Mouse (Mus musculus) CH12.LX (cell line): ENCODE data around the gene Onecut3. TPM values are rescaled to one million over a fixed set of nuclear protein-coding genes. Genes with fewer than 3 reads are reported as not detected.

Experiments used
- DNase-seq: peaks from one replicate; pipeline ENCODE4 v3.0.0-alpha.2; 2013; ENCODE audit errors: extremely low read depth
- H3K27ac ChIP-seq: 2 replicates; pipeline ENCODE4 v1.5.1; 2012; ENCODE audit warnings: low read depth, mild to moderate bottlenecking, control low read depth, moderate library complexity; ENCODE audit not compliant: insufficient read depth
- H3K27me3 ChIP-seq: replicated peaks from 2 replicates; pipeline ENCODE3; 2012; ENCODE audit warnings: inconsistent platforms
- H3K36me3 ChIP-seq, 2 experiments: replicated peaks in 1 of 2; 2 replicates each; pipeline versions ENCODE3 to v1.6.1; 2012; ENCODE audit warnings: inconsistent platforms in 1 of 2, low read length in 1 of 2, mild to moderate bottlenecking in 1 of 2, mixed read lengths in 1 of 2, moderate library complexity in 1 of 2; ENCODE audit not compliant: control insufficient read depth in 1 of 2, insufficient read depth in 1 of 2
- H3K4me1 ChIP-seq, 2 experiments: 2 replicates each; pipeline ENCODE4 v1.6.1; 2012; ENCODE audit warnings: inconsistent platforms in 1 of 2, moderate library complexity in 1 of 2; ENCODE audit not compliant: insufficient read depth in 2 of 2, control insufficient read depth in 1 of 2
- H3K4me2 ChIP-seq: 2 replicates; pipeline ENCODE4 v1.6.1; 2012; ENCODE audit warnings: low read depth, mild to moderate bottlenecking, control low read depth; ENCODE audit not compliant: poor library complexity, insufficient read depth, severe bottlenecking
- H3K4me3 ChIP-seq, 3 experiments: fragments of 150-350 bp in 1 of 3; sonication (generic) in 1 of 3; replicated peaks in 1 of 3; 2 replicates each; pipeline versions ENCODE3 to v1.5.1; 2011 to 2012; ENCODE audit warnings: low read depth in 2 of 3, low read length in 2 of 3, mild to moderate bottlenecking in 2 of 3, moderate library complexity in 2 of 3, control low read depth in 1 of 3, improper control_type of control experiment in 1 of 3, inconsistent platforms in 1 of 3, mixed read lengths in 1 of 3; ENCODE audit not compliant: poor library complexity in 1 of 3
- H3K79me2 ChIP-seq: replicated peaks from 2 replicates; pipeline ENCODE4 v1.6.1; 2012; ENCODE audit warnings: mild to moderate bottlenecking, moderate library complexity; ENCODE audit not compliant: control insufficient read depth, poor library complexity, insufficient read depth, severe bottlenecking; ENCODE audit errors: extremely low read depth
- H3K9ac ChIP-seq: 2 replicates; pipeline ENCODE4 v1.6.1; 2012; ENCODE audit warnings: low read depth, mild to moderate bottlenecking, control low read depth, moderate library complexity; ENCODE audit not compliant: insufficient read depth
- H3K9me3 ChIP-seq: replicated peaks from 2 replicates; pipeline ENCODE3; 2012; ENCODE audit warnings: low read length, inconsistent platforms, mixed read lengths
- CHD1 ChIP-seq: IDR thresholded peaks from 2 replicates; pipeline ENCODE4 v1.6.1; 2012; ENCODE audit warnings: low read depth, low read length, improper control_type of control experiment, inconsistent platforms
- CTCF ChIP-seq, 2 experiments: IDR thresholded peaks in 1 of 2; conservative IDR thresholded peaks in 1 of 2; 2 replicates each; pipeline ENCODE4 v1.5.1; 2011 to 2012; ENCODE audit warnings: low read depth in 2 of 2, low read length in 2 of 2, improper control_type of control experiment in 1 of 2, inconsistent platforms in 1 of 2, mild to moderate bottlenecking in 1 of 2, moderate library complexity in 1 of 2
- ETS1 ChIP-seq: conservative IDR thresholded peaks from 2 replicates; pipeline ENCODE4 v1.6.1; 2012; ENCODE audit warnings: low read depth, mild to moderate bottlenecking, inconsistent platforms, low read length, improper control_type of control experiment, moderate library complexity
- MAFK ChIP-seq: IDR thresholded peaks from 2 replicates; pipeline ENCODE4 v1.6.1; 2011; ENCODE audit warnings: low read length, improper control_type of control experiment; ENCODE audit not compliant: insufficient replicate concordance
- MAZ ChIP-seq: IDR thresholded peaks from 2 replicates; pipeline ENCODE4 v1.6.1; 2012; ENCODE audit warnings: low read depth, mild to moderate bottlenecking, inconsistent platforms, low read length, improper control_type of control experiment, moderate library complexity
- PAX5 ChIP-seq: IDR thresholded peaks from 2 replicates; pipeline ENCODE4 v1.6.1; 2012; ENCODE audit warnings: low read length, inconsistent platforms, mixed read lengths
- RAD21 ChIP-seq: IDR thresholded peaks from 2 replicates; pipeline ENCODE4 v1.6.1; 2011; ENCODE audit warnings: low read depth, mild to moderate bottlenecking, low read length, improper control_type of control experiment, moderate library complexity
- RCOR1 ChIP-seq: conservative IDR thresholded peaks from 2 replicates; pipeline ENCODE4 v1.6.1; 2012; ENCODE audit warnings: low read depth, mild to moderate bottlenecking, inconsistent platforms, low read length, improper control_type of control experiment
- SMC3 ChIP-seq: IDR thresholded peaks from 2 replicates; pipeline ENCODE4 v1.6.1; 2011; ENCODE audit warnings: low read depth, low read length, improper control_type of control experiment
- UBTF ChIP-seq: IDR thresholded peaks from 2 replicates; pipeline ENCODE4 v1.6.1; 2012; ENCODE audit warnings: low read depth, mild to moderate bottlenecking, inconsistent platforms, low read length, improper control_type of control experiment, moderate library complexity
- USF1 ChIP-seq: IDR thresholded peaks from 2 replicates; pipeline ENCODE4 v1.6.1; 2014; ENCODE audit warnings: low read depth, mild to moderate bottlenecking, inconsistent platforms, low read length, improper control_type of control experiment
- ZMIZ1 ChIP-seq: IDR thresholded peaks from 2 replicates; pipeline ENCODE4 v1.6.1; 2012; ENCODE audit warnings: low read depth, mild to moderate bottlenecking, inconsistent platforms, low read length, improper control_type of control experiment
- dilution Hi-C: fragments of 300-500 bp; cut with MboI; formaldehyde crosslinking; loops from 2 replicates; pipeline ENCODE4 v1.14.3; 2020; ENCODE audit warnings: low sequenced_read_pairs; ENCODE audit not compliant: extremely low pct_unique_long_range_greater_than_20kb, extremely low pct_ligation_motif_present
- in situ Hi-C: fragments of 300-500 bp; cut with MboI; formaldehyde crosslinking; loops from 3 replicates; pipeline ENCODE4 v1.14.3; 2019; ENCODE audit warnings: low sequenced_read_pairs, low pct_ligation_motif_present, low pct_unique_long_range_greater_than_20kb, mixed read lengths
- polyA plus RNA-seq: library from polyadenylated mRNA; unstranded; fragments of >175 nt; gene quantifications from 2 replicates; pipeline ENCODE4 v1.2.1, GENCODE M21; 2012; ENCODE audit warnings: low read depth; ENCODE audit not compliant: insufficient read length
- total RNA-seq, 2 experiments: library from RNA; depleted of rRNA; stranded (reverse); fragments of 300-350 nt in 1 of 2; fragments of >200 nt in 1 of 2; gene quantifications; 2 replicates each; pipeline ENCODE4 v1.2.3; 2012 to 2014

Gene Onecut3
- total and polyA plus RNA-seq, 3 experiments: not detected

DNA sequence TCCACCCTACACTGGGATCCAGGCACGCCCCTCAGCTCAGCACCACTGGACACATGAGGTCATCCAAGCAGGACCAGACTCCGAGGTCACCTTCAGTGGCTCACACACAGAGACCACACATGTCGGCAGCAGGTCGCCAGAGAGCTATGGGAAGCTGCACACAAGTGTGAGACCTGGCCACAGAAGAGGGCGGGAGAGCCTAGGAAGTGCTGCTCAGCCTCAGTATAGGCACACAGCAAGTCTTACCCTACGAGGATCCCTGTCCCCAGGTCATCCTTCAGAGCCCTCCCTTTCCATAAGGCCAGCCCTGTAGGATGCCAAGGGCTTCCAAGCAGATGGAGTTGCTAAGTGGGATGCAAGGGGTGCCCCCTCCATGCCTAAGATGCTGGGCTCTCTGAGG, 59.4 kb downstream of the Onecut3 start:
- Histone ChIP-seq H3K27ac (no peak overlapping the region), H3K27me3 (no peaks in the 10 kb centered on the region), H3K4me2 (no peak overlapping the region), H3K9me3 (no peaks in the 10 kb centered on the region), H3K4me1 (peaks cover 10 to 27% of the 10 kb centered on the region in 2 experiments), H3K9ac (no peak overlapping the region), H3K4me3 (no peak overlapping the region), H3K36me3 (peaks cover 19 to 83% of the 10 kb centered on the region in 2 experiments), H3K79me2 (peaks cover 44% of the 10 kb centered on the region)
- in situ Hi-C loops (loop anchor here (5.0 kb wide), 1 partner anchor 107 kb away; no protein-coding TSS in a partner anchor), dilution Hi-C loops (no loop called here)
- no peak for DNase-seq
- TF ChIP-seq CTCF (conservative IDR thresholded peaks at IDR 0.05 in 1 of 2, IDR thresholded peaks at IDR 0.05 in 1 of 2; ENCODE audit: low read depth in 2 of 2, low read length in 2 of 2): no peak

DNA sequence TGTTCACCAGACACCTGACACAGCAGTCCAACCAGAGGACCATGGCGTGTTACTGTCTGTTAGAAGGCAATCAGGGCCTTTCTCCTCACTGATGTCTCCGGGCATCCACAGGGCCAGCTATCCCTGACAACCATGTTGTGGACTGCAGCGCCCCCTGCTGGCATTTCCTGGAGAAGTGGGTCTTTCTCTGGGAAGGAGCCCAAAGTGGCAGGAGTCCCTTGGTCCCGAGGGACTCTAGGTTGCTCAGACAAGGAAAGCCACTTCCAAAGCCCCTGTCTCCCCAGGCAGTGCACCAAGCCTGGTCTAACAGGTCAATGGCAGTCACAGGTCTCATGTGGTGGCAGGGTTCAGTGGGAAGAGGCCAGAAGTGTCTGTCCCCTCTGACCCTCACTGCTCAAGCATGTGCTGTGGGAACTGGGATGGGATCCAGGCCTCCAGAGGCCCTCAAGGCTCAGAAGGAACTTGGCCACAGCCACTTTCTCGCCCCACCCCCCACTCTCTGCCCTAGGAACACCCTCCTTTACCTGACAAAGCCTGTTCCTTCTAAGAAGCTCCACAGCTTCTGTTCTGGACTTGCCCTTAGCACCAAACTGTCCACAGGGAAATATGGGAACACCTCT, 62.8 kb downstream of the Onecut3 start:
- no peak overlapping the region for H3K9ac ChIP-seq
- H3K27me3 ChIP-seq: no peaks in the 10 kb centered on the region
- H3K36me3 ChIP-seq: peaks cover 0 to 59% of the 10 kb centered on the region in 2 experiments
- peaks cover 17 to 40% of the 10 kb centered on the region in 2 experiments for H3K4me1 ChIP-seq
- H3K79me2 ChIP-seq: peaks cover 59% of the 10 kb centered on the region
- dilution Hi-C loops: no loop called here
- DNase-seq: no peak
- no peak for TF ChIP-seq UBTF
- TF ChIP-seq CTCF (conservative IDR thresholded peaks at IDR 0.05 in 1 of 2, IDR thresholded peaks at IDR 0.05 in 1 of 2; ENCODE audit: low read depth in 2 of 2, low read length in 2 of 2): peak; percentile 35 to 75; a peak in 3 of 4 replicates
- no peak for TF ChIP-seq PAX5
- no peak for TF ChIP-seq ZMIZ1
- peak; percentile 43 for TF ChIP-seq SMC3
- no peak for TF ChIP-seq MAFK
- peak; percentile 57 for TF ChIP-seq RAD21
- no peak for TF ChIP-seq MAZ
- TF ChIP-seq, all 38 proteins: peak for 3
- H3K27ac ChIP-seq: no peak overlapping the region
- no peak overlapping the region for H3K4me2 ChIP-seq
- H3K9me3 ChIP-seq: no peaks in the 10 kb centered on the region
- in situ Hi-C loops: no loop called here
- H3K4me3 ChIP-seq: no peak overlapping the region

DNA sequence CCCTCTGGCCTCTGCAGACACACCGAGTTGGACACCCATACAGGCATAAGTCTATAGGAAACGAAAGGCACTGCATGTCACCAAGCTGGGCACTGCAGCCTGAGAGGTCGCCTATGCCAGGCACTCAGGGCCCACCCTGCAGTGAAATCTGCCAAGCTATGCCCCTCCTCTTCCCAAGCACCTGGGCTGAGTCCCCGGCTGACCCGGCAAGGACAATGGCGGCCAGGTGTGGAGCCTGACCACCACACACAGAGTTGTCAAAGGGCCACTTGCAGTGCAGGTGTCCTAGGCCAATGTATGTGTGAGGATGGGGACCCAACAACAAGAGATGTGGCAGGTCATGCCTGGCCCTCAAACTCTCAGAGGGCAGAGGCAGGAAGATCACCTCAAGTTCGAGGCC, 64.8 kb downstream of the Onecut3 start:
- Histone ChIP-seq H3K27ac (no peak overlapping the region), H3K9ac (no peak overlapping the region), H3K4me2 (0 out of 2 replicates have a peak overlapping the region, but pooled peaks have one; percentile 13), H3K36me3 (peaks cover 0 to 50% of the 10 kb centered on the region in 2 experiments), H3K4me3 (peak overlapping the region in 1 of 3 experiments; percentile 5), H3K4me1 (peaks cover 18 to 46% of the 10 kb centered on the region in 2 experiments), H3K9me3 (no peaks in the 10 kb centered on the region), H3K27me3 (no peaks in the 10 kb centered on the region), H3K79me2 (peaks cover 53% of the 10 kb centered on the region)
- TF ChIP-seq ETS1: no peak
- TF ChIP-seq CHD1: no peak
- no peak for TF ChIP-seq USF1
- no peak for TF ChIP-seq RCOR1
- in situ Hi-C loops (no loop called here), dilution Hi-C loops (no loop called here)
- no peak for DNase-seq
